Mouse (Mus musculus) midbrain, embryonic 14.5 days (tissue): ENCODE results near the gene Gm20479. TPM values are rescaled to one million over a fixed set of nuclear protein-coding genes. Genes with fewer than 3 reads are reported as not detected.

Experiments used
- ATAC-seq: fragments of 200-750 bp; cut with Nextera tagmentation; 2 replicates; pipeline ENCODE4 v1.8.0; 2017; ENCODE audit warnings: moderate number of reproducible peaks, moderate library complexity; ENCODE audit not compliant: low FRiP score, low TSS enrichment
- DNase-seq: peaks from one replicate; pipeline ENCODE4 v3.0.0-alpha.2; 2015
- H3K27ac ChIP-seq: fragments of 300-500 bp; sonication (generic); replicated peaks from 2 replicates; pipeline ENCODE4 v1.5.1; 2014; ENCODE audit warnings: mild to moderate bottlenecking, low read depth, low read length, moderate library complexity
- H3K27me3 ChIP-seq: fragments of 300-500 bp; sonication (generic); 2 replicates; pipeline ENCODE4 v1.6.1; 2014; ENCODE audit warnings: low read length, control low read depth, mixed read lengths; ENCODE audit not compliant: control insufficient read depth, insufficient read depth
- H3K36me3 ChIP-seq: fragments of 300-500 bp; sonication (generic); 2 replicates; pipeline ENCODE4 v1.6.1; 2014; ENCODE audit warnings: low read length, control low read depth; ENCODE audit not compliant: control insufficient read depth, insufficient read depth
- H3K4me1 ChIP-seq: fragments of 300-500 bp; sonication (generic); 2 replicates; pipeline ENCODE4 v1.6.1; 2014; ENCODE audit warnings: mild to moderate bottlenecking, antibody characterized with exemption, low read length, control low read depth; ENCODE audit not compliant: control insufficient read depth, insufficient read depth
- H3K4me2 ChIP-seq: fragments of 300-500 bp; sonication (generic); 2 replicates; pipeline ENCODE4 v1.6.1; 2014; ENCODE audit warnings: mild to moderate bottlenecking, low read length, moderate library complexity
- H3K4me3 ChIP-seq: fragments of 300-500 bp; sonication (generic); replicated peaks from 2 replicates; pipeline ENCODE4 v1.5.1; 2014; ENCODE audit warnings: low read depth, low read length
- H3K9ac ChIP-seq: fragments of 300-500 bp; sonication (generic); replicated peaks from 2 replicates; pipeline ENCODE4 v1.6.1; 2014; ENCODE audit warnings: mild to moderate bottlenecking, low read length, moderate library complexity
- H3K9me3 ChIP-seq: fragments of 300-500 bp; sonication (generic); 2 replicates; pipeline ENCODE4 v1.6.1; 2016; ENCODE audit warnings: low read length, control low read depth, mixed read lengths; ENCODE audit not compliant: control insufficient read depth
- WGBS: fragments of 180-500 bp; shearing (Covaris S2); extraction: QIAGEN DNeasy Blood & Tissue Kit; methylation state at CpG from one replicate; pipeline ENCODE4 v1.1.7; 2014; 5-methylcytosine and 5-hydroxymethylcytosine counted together
- polyA plus RNA-seq: library from polyadenylated mRNA; unstranded; fragments of >200 nt; fragmentation: Nextera tagmentation; extraction: Ambion mirVana; gene quantifications from 2 replicates; pipeline ENCODE4 v1.2.1, GENCODE M21; 2014

Gm20479 gene
- polyA plus RNA-seq, 1 experiment from 2014 or later = not detected

GRCm38 (mm10) chr7:27333316-27333941, 23.8 kb downstream of the Gm20479 start:
- Histone ChIP-seq H3K9ac (peak overlapping the region; percentile 48), H3K4me1 (peaks cover 32% of the 10 kb centered on the region; the same call in 1 of the 2 replicates), H3K27me3 (peaks cover 95% of the 10 kb centered on the region), H3K9me3 (no peaks in the 10 kb centered on the region), H3K4me3 (peak overlapping the region; percentile 41), H3K4me2 (peak overlapping the region; percentile 83), H3K27ac (no peak overlapping the region), H3K36me3 (no peaks in the 10 kb centered on the region)
- under 1% methylated on average over 55 of the region's 77 CpGs for WGBS
- ATAC-seq (no peak; the same call in 1 of the 2 replicates), DNase-seq (peak; percentile 68)

GRCm38 (mm10) chr7:27332353-27333199, 24.6 kb downstream of the Gm20479 start:
- 1% methylated on average over 38 of the region's 39 CpGs for whole genome bisulfite sequencing
- H3K27me3 ChIP-seq = peaks cover 95% of the 10 kb centered on the region
- ATAC-seq (no peak), DNase-seq (peak; percentile 85)
- peak overlapping the region; percentile 83 for H3K4me2 ChIP-seq
- H3K9me3 ChIP-seq = no peaks in the 10 kb centered on the region
- peak overlapping the region; percentile 48; the same call in 1 of the 2 replicates for H3K9ac ChIP-seq
- H3K4me1 ChIP-seq = peaks cover 28% of the 10 kb centered on the region; the same call in 1 of the 2 replicates
- H3K36me3 ChIP-seq = no peaks in the 10 kb centered on the region
- H3K4me3 ChIP-seq = peak overlapping the region; percentile 41
- no peak overlapping the region for H3K27ac ChIP-seq

- H3K4me2 ChIP-seq = no peak overlapping the region
- 11% methylated on average over 8 of the region's 8 CpGs for WGBS
- no peak overlapping the region for H3K4me3 ChIP-seq
Measured at GRCm38 (mm10) chr7:27331854-27332253, 25.4 kb downstream of the Gm20479 start.

GRCm38 (mm10) chr7:27331541-27331851, 25.7 kb downstream of the Gm20479 start:
- H3K4me3 ChIP-seq = no peak overlapping the region
- H3K4me1 ChIP-seq = peaks cover 19% of the 10 kb centered on the region; the same call in 1 of the 2 replicates
- no peak for DNase-seq

More at GRCm38 (mm10) chr7:27331854-27332253, 25.4 kb downstream of the Gm20479 start:
- Histone ChIP-seq H3K9ac (no peak overlapping the region), H3K27me3 (peaks cover 95% of the 10 kb centered on the region), H3K36me3 (no peaks in the 10 kb centered on the region), H3K27ac (no peak overlapping the region), H3K4me1 (peaks cover 21% of the 10 kb centered on the region; the same call in 1 of the 2 replicates), H3K9me3 (no peaks in the 10 kb centered on the region)
- ATAC-seq (no peak), DNase-seq (no peak)

GRCm38 (mm10) chr7:27330709-27331540, 26.3 kb downstream of the Gm20479 start:
- Histone ChIP-seq H3K4me1 (peaks cover 17% of the 10 kb centered on the region; the same call in 1 of the 2 replicates), H3K9ac (no peak overlapping the region; the same call in 1 of the 2 replicates), H3K27me3 (peaks cover 96% of the 10 kb centered on the region), H3K36me3 (no peaks in the 10 kb centered on the region), H3K4me3 (peak overlapping the region; percentile 31), H3K4me2 (peak overlapping the region; percentile 53), H3K9me3 (no peaks in the 10 kb centered on the region), H3K27ac (no peak overlapping the region)
- DNase-seq = peak; percentile 75
- WGBS = under 1% methylated on average over 39 of the region's 39 CpGs
- ATAC-seq = no peak

More at GRCm38 (mm10) chr7:27331541-27331851, 25.7 kb downstream of the Gm20479 start:
- no peaks in the 10 kb centered on the region for H3K36me3 ChIP-seq
- no peak for ATAC-seq
- no peak overlapping the region for H3K27ac ChIP-seq
- H3K9ac ChIP-seq = no peak overlapping the region
- WGBS = 6% methylated on average over 8 of the region's 8 CpGs
- H3K4me2 ChIP-seq = no peak overlapping the region; the same call in 1 of the 2 replicates
- H3K9me3 ChIP-seq = no peaks in the 10 kb centered on the region
- peaks cover 95% of the 10 kb centered on the region for H3K27me3 ChIP-seq

- no peak overlapping the region for H3K4me3 ChIP-seq
Measured at GRCm38 (mm10) chr7:27329981-27330380, 27.2 kb downstream of the Gm20479 start.

GRCm38 (mm10) chr7:27329326-27329947, 27.8 kb downstream of the Gm20479 start:
- Histone ChIP-seq H3K9ac (no peak overlapping the region), H3K27ac (no peak overlapping the region), H3K36me3 (no peaks in the 10 kb centered on the region), H3K4me2 (peak overlapping the region; percentile 34), H3K4me1 (peaks cover 21% of the 10 kb centered on the region; the same call in 1 of the 2 replicates), H3K9me3 (no peaks in the 10 kb centered on the region), H3K27me3 (peaks cover 93% of the 10 kb centered on the region), H3K4me3 (peak overlapping the region; percentile 17; the same call in 1 of the 2 replicates)
- DNase-seq (peak; percentile 89), ATAC-seq (peak; percentile 32; the same call in 1 of the 2 replicates)
- 4% methylated on average over 45 of the region's 45 CpGs for WGBS

More at GRCm38 (mm10) chr7:27329981-27330380, 27.2 kb downstream of the Gm20479 start:
- Histone ChIP-seq H3K4me2 (no peak overlapping the region), H3K4me1 (peaks cover 21% of the 10 kb centered on the region; the same call in 1 of the 2 replicates), H3K9ac (no peak overlapping the region), H3K27ac (no peak overlapping the region), H3K27me3 (peaks cover 96% of the 10 kb centered on the region), H3K9me3 (no peaks in the 10 kb centered on the region), H3K36me3 (no peaks in the 10 kb centered on the region)
- ATAC-seq = no peak
- 21% methylated on average over 17 of the region's 17 CpGs for WGBS
- no peak for DNase-seq

GRCm38 (mm10) chr7:27328648-27329047, 28.6 kb downstream of the Gm20479 start:
- WGBS = 43% methylated on average over 16 of the region's 16 CpGs
- H3K4me1 ChIP-seq = peaks cover 21% of the 10 kb centered on the region; the same call in 1 of the 2 replicates
- H3K9me3 ChIP-seq = no peaks in the 10 kb centered on the region
- ATAC-seq (no peak), DNase-seq (no peak)
- H3K9ac ChIP-seq = no peak overlapping the region
- no peaks in the 10 kb centered on the region for H3K36me3 ChIP-seq
- H3K4me2 ChIP-seq = no peak overlapping the region
- no peak overlapping the region for H3K4me3 ChIP-seq
- no peak overlapping the region for H3K27ac ChIP-seq
- peaks cover 85% of the 10 kb centered on the region for H3K27me3 ChIP-seq
